Mouse (Mus musculus) lung, postnatal 14 days (tissue): ENCODE measurements around the gene Nat10.

Source experiments
- DNase-seq: peaks from one replicate; pipeline ENCODE4 v3.0.0; 2021

Nat10 gene

GRCm38 (mm10) chr2:103743988-103744387 lies 17.1 kb downstream of the Nat10 start:
- DNase-seq = peak; percentile 75

GRCm38 (mm10) chr2:103743536-103743935 lies 17.5 kb downstream of the Nat10 start:
- DNase-seq = no peak

- DNase-seq = no peak
These were observed 18.2 kb downstream of the Nat10 start for GRCm38 (mm10) chr2:103742821-103743220.

GRCm38 (mm10) chr2:103731423-103731822 lies 29.6 kb downstream of the Nat10 start:
- no peak for DNase-seq

- no peak for DNase-seq
These were observed 30.1 kb downstream of the Nat10 start for GRCm38 (mm10) chr2:103730999-103731398.

- peak; percentile 20 for DNase-seq
These were observed 33.0 kb downstream of the Nat10 start for GRCm38 (mm10) chr2:103728027-103728540.

GRCm38 (mm10) chr2:103724521-103724920 lies 36.5 kb downstream of the Nat10 start:
- DNase-seq = peak; percentile 14

GRCm38 (mm10) chr2:103719292-103719646 lies 41.8 kb downstream of the Nat10 start:
- no peak for DNase-seq

GRCm38 (mm10) chr2:103718594-103719291 lies 42.3 kb downstream of the Nat10 start:
- DNase-seq = peak; percentile 76

GRCm38 (mm10) chr2:103714412-103714811 lies 46.7 kb downstream of the Nat10 start:
- no peak for DNase-seq

- DNase-seq = no peak
These were observed 47.2 kb downstream of the Nat10 start for GRCm38 (mm10) chr2:103713831-103714230.

GRCm38 (mm10) chr2:103710849-103711248 lies 50.2 kb downstream of the Nat10 start:
- peak; percentile 57 for DNase-seq

GRCm38 (mm10) chr2:103707056-103707776 lies 53.9 kb downstream of the Nat10 start:
- no peak for DNase-seq

- peak; percentile 58 for DNase-seq
These were observed 54.8 kb downstream of the Nat10 start for GRCm38 (mm10) chr2:103706226-103706625.

- DNase-seq = no peak
These were observed 55.2 kb downstream of the Nat10 start for GRCm38 (mm10) chr2:103705826-103706225.

- DNase-seq = no peak
These were observed 57.2 kb downstream of the Nat10 start for GRCm38 (mm10) chr2:103703865-103704264.

GRCm38 (mm10) chr2:103703336-103703735 lies 57.7 kb downstream of the Nat10 start:
- no peak for DNase-seq

- DNase-seq = no peak
These were observed 60.6 kb downstream of the Nat10 start for GRCm38 (mm10) chr2:103700514-103700913.

GRCm38 (mm10) chr2:103696177-103696576 lies 64.9 kb downstream of the Nat10 start:
- DNase-seq = peak; percentile 67

- DNase-seq = no peak
These were observed 66.1 kb downstream of the Nat10 start for GRCm38 (mm10) chr2:103694777-103695563.

GRCm38 (mm10) chr2:103692810-103693209 lies 68.3 kb downstream of the Nat10 start:
- no peak for DNase-seq

- DNase-seq = no peak
These were observed 69.8 kb downstream of the Nat10 start for GRCm38 (mm10) chr2:103691278-103691677.

- no peak for DNase-seq
These were observed 70.2 kb downstream of the Nat10 start for GRCm38 (mm10) chr2:103690828-103691227.
